Mouse (Mus musculus) heart, adult 2 months (tissue): ENCODE measurements at regions not wholly inside any gene's neighbourhood (a gene's known extent, or its start where the extent isn't known, plus 50 kb on each side); places are given as distances from the start of the nearest gene placed in this dataset.

Source experiments
- CTCF ChIP-seq: fragments of 200-600 bp; IDR thresholded peaks from 2 replicates; pipeline ENCODE4 v1.8.1; 2022; ENCODE audit warnings: antibody characterized with exemption, mild to moderate bottlenecking, moderate library complexity
- EP300 ChIP-seq: fragments of 200-500 bp; IDR thresholded peaks from 2 replicates; pipeline ENCODE4 v1.6.1; 2011; ENCODE audit warnings: low read depth, low read length, control low read depth; ENCODE audit not compliant: insufficient read depth
- POLR2A ChIP-seq: fragments of 200-500 bp; IDR thresholded peaks from 2 replicates; pipeline ENCODE4 v1.6.1; 2011; ENCODE audit warnings: mild to moderate bottlenecking, low read depth, low read length, control low read depth; ENCODE audit not compliant: insufficient read depth

DNA sequence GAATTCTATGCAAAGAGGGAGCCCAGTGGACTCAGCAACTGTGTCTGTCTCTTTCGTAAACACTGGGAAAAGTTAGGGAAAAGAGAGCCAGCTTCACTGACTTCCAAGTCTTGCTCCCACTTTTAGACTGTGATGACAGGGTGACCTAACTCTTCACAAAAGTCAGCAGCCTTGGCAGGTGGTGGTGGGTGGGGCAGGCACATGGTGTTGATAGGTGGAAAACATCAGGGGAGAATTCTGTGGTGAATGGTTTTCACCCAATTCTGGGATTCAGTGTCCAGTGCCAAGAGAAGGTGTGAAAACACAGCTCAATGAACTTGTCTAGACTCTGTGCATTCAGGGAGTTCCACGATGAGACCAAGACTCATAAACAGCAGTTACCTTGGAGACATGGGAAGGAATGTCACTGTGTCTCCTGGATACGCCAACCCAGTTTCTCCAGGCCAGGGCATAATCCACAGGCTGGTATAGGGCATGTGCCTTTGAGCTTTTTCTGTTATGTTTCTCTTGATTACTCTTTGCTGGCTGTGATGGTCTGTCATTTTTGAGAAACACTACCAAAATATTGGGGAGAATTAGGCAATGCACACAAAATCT is 238.9 kb upstream of the Ednra start:
- TF ChIP-seq CTCF (no peak), POLR2A (no peak), EP300 (peak; percentile 96)
